Mouse (Mus musculus) cerebellum, adult 9-10 months (tissue): ENCODE measurements at regions not wholly inside any gene's neighbourhood (a gene's known extent, or its start where the extent isn't known, plus 50 kb on each side); places are given as distances from the start of the nearest gene placed in this dataset.

ENCODE experiments used
- DNase-seq: peaks from one replicate; pipeline ENCODE4 v3.0.0; 2022

- no peak for DNase-seq
Measured at GRCm38 (mm10) chr5:50820674-50821073, 746.9 kb downstream of the Ppargc1a start.

GRCm38 (mm10) chr5:50819959-50820358, 747.6 kb downstream of the Ppargc1a start:
- no peak for DNase-seq

GRCm38 (mm10) chr5:50795310-50795709, 736.5 kb upstream of the Adgra3 start:
- no peak for DNase-seq

GRCm38 (mm10) chr5:50794453-50795169, 735.8 kb upstream of the Adgra3 start:
- DNase-seq = no peak

GRCm38 (mm10) chr5:50793558-50793957, 734.8 kb upstream of the Adgra3 start:
- DNase-seq = no peak

GRCm38 (mm10) chr5:50785273-50785672, 726.5 kb upstream of the Adgra3 start:
- DNase-seq = no peak

GRCm38 (mm10) chr5:50779138-50779537, 720.3 kb upstream of the Adgra3 start:
- DNase-seq = no peak

- no peak for DNase-seq
Measured at GRCm38 (mm10) chr5:50778221-50778620, 719.4 kb upstream of the Adgra3 start.

- DNase-seq = no peak
Measured at GRCm38 (mm10) chr5:50762261-50762660, 703.5 kb upstream of the Adgra3 start.

- no peak for DNase-seq
Measured at GRCm38 (mm10) chr5:50760386-50760785, 701.6 kb upstream of the Adgra3 start.

- peak; percentile 5 for DNase-seq
Measured at GRCm38 (mm10) chr5:50752766-50753165, 694.0 kb upstream of the Adgra3 start.

- DNase-seq = no peak
Measured at GRCm38 (mm10) chr5:50751358-50751757, 692.6 kb upstream of the Adgra3 start.

GRCm38 (mm10) chr5:50743030-50743429, 684.2 kb upstream of the Adgra3 start:
- DNase-seq = no peak

GRCm38 (mm10) chr5:50733711-50734110, 674.9 kb upstream of the Adgra3 start:
- no peak for DNase-seq

GRCm38 (mm10) chr5:50728337-50729003, 669.7 kb upstream of the Adgra3 start:
- no peak for DNase-seq

GRCm38 (mm10) chr5:50706945-50707663, 648.3 kb upstream of the Adgra3 start:
- DNase-seq = no peak

- DNase-seq = peak; percentile 9
Measured at GRCm38 (mm10) chr5:50698084-50698483, 639.3 kb upstream of the Adgra3 start.

- no peak for DNase-seq
Measured at GRCm38 (mm10) chr5:50697588-50697987, 638.8 kb upstream of the Adgra3 start.

GRCm38 (mm10) chr5:50688362-50688761, 629.6 kb upstream of the Adgra3 start:
- DNase-seq = no peak

- peak; percentile 9 for DNase-seq
Measured at GRCm38 (mm10) chr5:50683966-50684365, 625.2 kb upstream of the Adgra3 start.

- DNase-seq = no peak
Measured at GRCm38 (mm10) chr5:50636539-50636938, 577.7 kb upstream of the Adgra3 start.

- no peak for DNase-seq
Measured at GRCm38 (mm10) chr5:50626648-50627047, 567.8 kb upstream of the Adgra3 start.

- DNase-seq = no peak
Measured at GRCm38 (mm10) chr5:50624206-50624605, 565.4 kb upstream of the Adgra3 start.
